Mouse (Mus musculus): ENCODE measurements at regions not wholly inside any gene's neighbourhood (a gene's known extent, or its start where the extent isn't known, plus 50 kb on each side); places are given as distances from the start of the nearest gene placed in this dataset.

- DNase-seq (ENCODE audit: low spot score), result no peak
These were observed 105.7 kb downstream of the Samd5 start for GRCm38 (mm10) chr10:9569277-9569676.

GRCm38 (mm10) chr10:9557517-9558065 is 117.4 kb downstream of the Samd5 start:
- no peak for DNase-seq (ENCODE audit: low spot score)

- no peak for DNase-seq (ENCODE audit: low spot score)
These were observed 117.9 kb downstream of the Samd5 start for GRCm38 (mm10) chr10:9557092-9557491.

- DNase-seq (ENCODE audit: low spot score), result no peak
These were observed 121.1 kb downstream of the Samd5 start for GRCm38 (mm10) chr10:9553946-9554345.

- DNase-seq (ENCODE audit: low spot score), result no peak
These were observed 124.9 kb downstream of the Samd5 start for GRCm38 (mm10) chr10:9549913-9550709.

- DNase-seq (ENCODE audit: low spot score), result no peak
These were observed 129.2 kb downstream of the Samd5 start for GRCm38 (mm10) chr10:9545807-9546206.

GRCm38 (mm10) chr10:9544041-9544786 is 130.8 kb downstream of the Samd5 start:
- no peak for DNase-seq (ENCODE audit: low spot score)

GRCm38 (mm10) chr10:9541579-9541978 is 133.4 kb downstream of the Samd5 start:
- DNase-seq (ENCODE audit: low spot score), result no peak

GRCm38 (mm10) chr10:9537686-9538085 is 137.3 kb downstream of the Samd5 start:
- no peak for DNase-seq (ENCODE audit: low spot score)

GRCm38 (mm10) chr10:9534552-9534951 is 140.5 kb downstream of the Samd5 start:
- DNase-seq (ENCODE audit: low spot score), result no peak

- DNase-seq (ENCODE audit: low spot score), result no peak
These were observed 141.7 kb downstream of the Samd5 start for GRCm38 (mm10) chr10:9533283-9533682.

GRCm38 (mm10) chr10:9531931-9532330 is 143.1 kb downstream of the Samd5 start:
- no peak for DNase-seq (ENCODE audit: low spot score)

- DNase-seq (ENCODE audit: low spot score), result no peak
These were observed 145.6 kb downstream of the Samd5 start for GRCm38 (mm10) chr10:9529408-9529807.

- DNase-seq (ENCODE audit: low spot score), result no peak
These were observed 146.9 kb downstream of the Samd5 start for GRCm38 (mm10) chr10:9528066-9528465.

GRCm38 (mm10) chr10:9509764-9510390 is 165.1 kb downstream of the Samd5 start:
- no peak for DNase-seq (ENCODE audit: low spot score)

- DNase-seq (ENCODE audit: low spot score), result no peak
These were observed 165.8 kb downstream of the Samd5 start for GRCm38 (mm10) chr10:9509092-9509671.

GRCm38 (mm10) chr10:9503569-9504493 is 171.2 kb downstream of the Samd5 start:
- no peak for DNase-seq (ENCODE audit: low spot score)

- DNase-seq (ENCODE audit: low spot score), result no peak
These were observed 176.5 kb downstream of the Samd5 start for GRCm38 (mm10) chr10:9498550-9498949.

GRCm38 (mm10) chr10:9497021-9497420 is 178.0 kb downstream of the Samd5 start:
- no peak for DNase-seq (ENCODE audit: low spot score)

GRCm38 (mm10) chr10:9495143-9495651 is 179.8 kb downstream of the Samd5 start:
- DNase-seq (ENCODE audit: low spot score), result no peak

All from thymus, postnatal 0 days (tissue).